Mouse (Mus musculus) right cerebral cortex, postnatal 4 days (tissue): ENCODE measurements around the gene Lypd6.
A peak's percentile ranks its signal among the peaks of the same experiment; 100 is the strongest.

Experiments used
- DNase-seq: peaks from one replicate; pipeline ENCODE4 v3.0.0-alpha.2; 2022

Lypd6 gene

DNA sequence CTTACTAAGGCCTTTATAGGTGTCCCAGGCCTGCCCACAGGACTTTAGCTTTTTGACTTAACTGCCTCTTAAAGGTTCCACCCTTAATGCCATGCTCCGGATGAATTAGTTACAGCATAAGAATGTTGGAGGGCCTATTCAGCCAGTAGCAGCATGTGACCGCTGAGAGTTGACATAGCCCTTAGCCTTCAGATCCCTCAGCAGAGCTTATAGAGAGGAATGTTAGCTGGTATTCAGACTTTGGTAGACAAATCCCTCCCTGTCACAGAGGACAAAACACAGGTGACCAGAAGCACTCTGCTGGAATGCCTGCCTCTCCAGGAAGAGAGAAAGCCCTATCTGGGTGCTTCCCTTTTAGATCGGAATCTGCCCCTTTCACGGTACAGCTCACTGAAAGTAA, 109.5 kb downstream of the Lypd6 start:
- no peak for DNase-seq

GRCm38 (mm10) chr2:50179164-50179563, 112.9 kb downstream of the Lypd6 start:
- no peak for DNase-seq

DNA sequence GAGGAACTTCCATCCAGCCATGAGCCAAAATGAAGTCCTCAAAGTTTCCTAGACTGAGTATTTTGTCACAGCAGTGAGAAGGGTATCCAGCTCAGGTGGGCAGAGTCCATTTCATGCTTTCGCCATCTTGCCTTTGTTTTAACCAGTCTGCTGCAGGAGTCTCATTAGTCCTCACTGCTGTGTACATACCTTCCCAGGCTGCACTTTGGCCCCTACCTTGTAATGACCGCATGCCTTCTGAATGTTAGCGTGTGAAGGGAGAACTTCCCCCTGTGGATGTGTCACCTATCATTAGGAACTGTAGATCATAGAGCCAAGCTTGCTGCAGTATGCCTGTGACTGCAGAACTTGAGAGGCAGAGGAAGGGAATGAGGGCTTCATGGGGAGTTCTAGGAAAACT, 114.2 kb downstream of the Lypd6 start:
- DNase-seq, result no peak

- no peak for DNase-seq
Measured at GRCm38 (mm10) chr2:50181332-50181731, 115.1 kb downstream of the Lypd6 start.

GRCm38 (mm10) chr2:50186711-50187405, 120.6 kb downstream of the Lypd6 start:
- peak; percentile 19 for DNase-seq

DNA sequence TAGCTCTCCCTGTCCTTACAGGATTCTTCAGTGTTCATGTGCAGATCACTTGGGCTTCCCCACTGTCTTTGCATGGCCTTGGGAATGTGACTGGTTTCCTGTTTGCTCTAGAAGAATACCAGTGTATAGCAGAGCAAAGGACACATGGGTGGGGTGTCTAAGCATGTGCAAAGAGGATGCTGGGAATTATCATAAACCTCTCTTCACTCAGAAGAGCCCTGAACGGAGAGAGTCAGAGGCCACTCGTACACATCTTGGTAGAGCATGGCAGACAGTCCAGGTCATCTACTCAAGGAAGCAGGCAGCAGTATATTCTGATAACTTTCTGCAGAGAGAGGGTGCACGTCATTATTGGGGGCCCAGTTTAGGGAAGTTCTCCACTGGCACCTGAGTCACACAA, 122.6 kb downstream of the Lypd6 start:
- no peak for DNase-seq

DNA sequence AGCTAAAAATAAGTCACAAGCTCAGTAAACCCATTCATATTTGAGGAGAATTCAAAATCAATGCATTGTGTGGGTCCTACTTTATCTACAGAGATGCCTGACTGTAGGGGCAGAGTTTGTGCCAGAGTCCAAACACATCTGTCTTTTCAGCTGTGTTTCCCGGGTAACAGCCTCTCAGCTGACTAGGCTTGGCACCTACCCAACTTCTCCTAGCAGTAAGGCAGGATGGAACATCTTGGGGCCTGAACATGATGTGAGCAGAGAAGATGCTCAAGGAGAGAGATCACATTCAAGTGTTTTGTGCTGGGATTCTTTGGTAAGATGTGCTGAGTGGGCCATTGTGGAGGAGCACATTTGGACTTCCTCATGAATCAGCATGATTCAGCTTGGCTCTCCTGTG, 130.5 kb downstream of the Lypd6 start:
- peak; percentile 16 for DNase-seq

GRCm38 (mm10) chr2:50197801-50198200, 131.6 kb downstream of the Lypd6 start:
- DNase-seq, result no peak

- no peak for DNase-seq
Measured at GRCm38 (mm10) chr2:50200541-50200940, 134.3 kb downstream of the Lypd6 start.

DNA sequence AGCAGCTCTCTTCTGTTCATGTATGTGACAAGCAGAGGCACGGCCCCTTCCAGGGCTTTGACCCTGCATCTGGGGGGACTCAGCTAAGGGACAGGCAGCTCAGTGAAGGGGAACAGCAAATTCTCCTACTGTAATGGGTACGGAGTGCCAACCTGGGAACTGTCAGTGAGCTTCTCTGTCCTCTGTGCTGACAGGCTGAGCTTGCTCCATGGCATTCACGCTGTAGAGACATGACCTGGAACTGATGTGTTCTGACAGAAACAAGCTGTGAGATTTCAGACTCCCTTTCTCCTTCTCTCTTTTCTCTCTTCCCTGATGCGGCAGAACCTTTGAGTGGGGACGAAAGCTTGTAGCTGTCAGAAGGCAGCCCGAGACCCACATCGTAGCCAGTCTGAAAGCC, 154.3 kb downstream of the Lypd6 start:
- no peak for DNase-seq

DNA sequence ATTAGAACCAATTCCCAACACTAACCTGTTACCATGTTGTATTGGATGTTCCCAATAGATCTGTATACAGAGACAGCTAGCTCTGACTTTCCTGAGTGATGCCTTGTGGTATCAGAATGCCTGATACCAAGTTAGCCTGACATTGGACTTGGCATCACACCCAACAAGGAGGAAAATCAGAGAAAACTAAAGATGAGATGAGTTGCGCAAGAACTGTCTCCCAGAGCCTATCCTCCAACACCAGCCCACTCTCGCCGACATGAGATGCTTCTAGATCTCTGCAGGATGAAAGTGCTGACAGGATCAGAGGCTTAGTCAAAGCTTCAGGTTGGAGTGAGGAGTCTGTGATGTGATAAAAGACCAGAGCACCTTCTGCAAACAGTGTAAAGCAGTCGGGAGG, 158.8 kb downstream of the Lypd6 start:
- DNase-seq, result no peak

DNA sequence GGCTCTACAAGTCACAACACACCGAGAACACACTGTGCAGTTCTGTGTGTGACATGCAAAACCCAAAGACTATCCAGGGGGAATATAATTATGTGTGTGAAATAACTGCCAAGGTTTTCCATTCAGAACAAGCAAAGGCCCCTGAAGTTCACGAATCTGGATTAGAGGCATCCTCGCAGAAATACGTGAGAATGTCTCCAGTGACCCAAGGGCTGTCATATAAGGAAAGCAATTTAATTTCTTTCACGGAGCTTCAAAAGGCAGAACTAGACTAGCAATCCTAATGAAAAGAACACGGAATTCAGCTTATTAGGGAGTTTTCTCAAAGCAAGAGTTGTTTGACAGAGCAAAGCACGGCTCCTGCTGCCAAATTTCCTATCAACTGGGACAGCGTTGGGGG, 167.3 kb downstream of the Lypd6 start:
- no peak for DNase-seq
